Mouse (Mus musculus) fat pad, adult 2 months (tissue): ENCODE data around the gene Fto.
A peak's percentile ranks its signal among the peaks of the same experiment; 100 is the strongest.

Experiments used
- DNase-seq: peaks from one replicate; pipeline ENCODE4 v3.0.0-alpha.2; 2011; ENCODE audit warnings: low read depth, low spot score; ENCODE audit errors: extremely low read depth

The Fto gene

DNA sequence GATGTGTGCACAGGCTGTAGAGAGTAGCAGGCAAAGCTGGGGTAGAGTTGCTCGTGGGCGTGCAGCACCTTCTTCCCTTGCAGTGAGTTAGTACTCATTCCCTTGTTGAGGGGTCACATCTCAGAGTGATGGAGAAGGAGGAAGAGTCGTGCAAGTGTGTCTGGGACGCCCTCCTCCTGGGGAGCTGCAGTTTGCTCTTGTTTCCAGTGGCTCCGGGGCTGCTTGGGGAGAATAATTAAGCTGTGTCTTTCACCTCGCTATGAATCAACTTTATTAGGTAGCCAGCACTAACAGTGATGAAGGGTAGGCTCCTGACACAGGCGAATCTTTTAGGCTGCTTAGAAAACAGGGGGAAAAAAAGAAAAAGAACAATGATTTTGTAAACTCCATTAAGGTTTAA lies 203.1 kb downstream of the Fto start:
- DNase-seq = no peak

- no peak for DNase-seq
Observed at GRCm38 (mm10) chr8:91518085-91518484, 204.8 kb downstream of the Fto start.

- DNase-seq = no peak
Observed at GRCm38 (mm10) chr8:91522201-91522600, 208.9 kb downstream of the Fto start.

DNA sequence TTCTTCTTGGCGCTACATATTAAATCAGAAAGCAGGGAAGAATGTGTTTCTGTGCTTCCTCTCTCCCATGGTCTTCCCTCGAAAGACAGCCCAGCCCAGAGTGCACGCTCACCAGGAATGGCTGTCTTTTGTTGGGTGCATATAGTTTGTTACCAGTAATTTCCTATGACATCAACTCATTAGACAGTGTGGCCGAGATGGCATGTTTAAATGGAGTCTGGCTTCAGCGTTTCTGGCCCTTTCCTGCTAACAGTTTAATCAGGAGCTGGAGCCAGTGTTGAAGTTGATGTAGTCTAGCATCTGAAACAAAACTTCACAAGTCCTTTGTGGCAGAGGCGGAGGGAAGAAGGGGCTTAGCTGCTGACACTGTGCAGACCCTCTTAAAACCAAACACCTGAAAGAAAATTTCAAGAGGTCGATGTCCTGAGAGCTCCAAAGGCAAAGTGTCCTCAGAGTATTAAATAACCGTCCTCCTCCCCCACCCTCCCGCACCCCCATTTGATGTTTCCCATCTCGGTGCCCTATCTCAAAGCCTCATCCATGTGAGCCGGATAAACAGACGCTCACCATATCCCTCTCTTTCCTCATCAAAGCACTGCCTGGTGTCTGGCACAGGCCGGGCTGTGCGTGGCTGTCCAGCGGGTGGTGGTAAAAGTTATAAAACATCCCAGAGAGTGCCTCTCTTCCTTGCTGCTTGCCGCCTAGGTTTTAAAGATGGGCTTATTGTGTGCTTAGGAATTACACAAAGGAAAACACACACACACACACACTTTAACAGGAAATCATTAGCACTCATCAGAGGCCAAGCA lies 210.9 kb downstream of the Fto start:
- DNase-seq = no peak

GRCm38 (mm10) chr8:91524865-91525250 lies 211.5 kb downstream of the Fto start:
- no peak for DNase-seq

- no peak for DNase-seq
Observed at GRCm38 (mm10) chr8:91525342-91525817, 212.1 kb downstream of the Fto start.

- DNase-seq = no peak
Observed at GRCm38 (mm10) chr8:91528967-91529366, 215.6 kb downstream of the Fto start.

DNA sequence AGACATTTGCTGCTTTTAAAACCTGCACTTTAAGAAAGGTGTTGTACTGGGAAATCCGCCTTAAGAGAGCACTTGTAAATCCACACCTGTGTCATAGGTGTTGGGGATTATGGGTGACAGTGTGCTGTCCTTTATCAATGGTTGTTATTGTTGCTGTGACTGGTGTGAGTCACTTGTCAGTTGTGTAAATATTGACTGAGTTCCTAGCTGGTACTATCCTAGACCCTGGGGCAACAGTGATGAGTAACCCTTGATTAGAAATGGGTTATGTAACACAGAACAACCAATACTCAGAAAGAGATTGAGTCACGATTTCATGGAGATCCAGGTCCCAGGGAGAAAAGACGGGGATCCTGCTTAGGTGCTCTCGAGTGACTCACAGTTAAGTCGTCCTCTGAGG lies 216.4 kb downstream of the Fto start:
- DNase-seq = peak; percentile 95

- DNase-seq = no peak
Observed at GRCm38 (mm10) chr8:91530656-91531055, 217.3 kb downstream of the Fto start.

GRCm38 (mm10) chr8:91531971-91532370 lies 218.6 kb downstream of the Fto start:
- DNase-seq = no peak

DNA sequence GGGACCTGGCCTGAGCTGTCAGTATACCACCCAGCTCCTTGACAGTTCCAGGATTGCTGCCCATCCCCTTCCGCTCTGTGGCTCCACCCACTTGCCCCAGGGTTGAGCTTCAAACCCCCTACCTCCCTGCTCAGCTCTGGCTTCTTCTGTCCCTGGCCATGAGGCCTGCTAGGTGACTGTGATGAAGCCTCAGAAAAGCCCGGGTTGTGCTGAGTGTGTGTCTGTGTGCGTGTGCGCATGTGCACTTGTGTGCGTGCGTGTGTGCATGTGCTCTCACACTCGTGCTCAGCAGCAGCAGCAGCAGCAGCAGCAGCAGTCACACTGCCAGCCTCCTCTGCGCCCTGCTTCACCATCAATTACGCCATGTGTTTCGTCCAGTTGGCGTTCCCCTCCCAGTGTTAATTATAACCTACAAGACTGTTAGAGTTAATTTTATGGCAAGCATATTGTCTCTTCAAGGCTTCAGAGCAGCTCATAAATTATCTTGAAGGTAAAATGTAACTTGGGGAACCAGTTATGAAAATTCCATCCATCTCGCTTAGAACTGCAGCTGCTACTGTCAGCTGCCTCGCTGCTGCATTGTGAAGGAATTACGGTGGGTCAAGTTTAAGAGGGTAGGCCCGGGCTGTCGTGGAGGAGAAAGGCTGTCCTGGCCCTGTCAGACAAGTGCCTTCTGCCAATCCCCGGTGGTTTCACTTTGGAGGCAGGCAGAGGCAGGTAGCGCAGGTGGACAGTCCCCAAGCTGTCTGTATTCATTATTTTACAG lies 219.5 kb downstream of the Fto start:
- no peak for DNase-seq

GRCm38 (mm10) chr8:91534752-91535151 lies 221.4 kb downstream of the Fto start:
- no peak for DNase-seq

- DNase-seq = no peak
Observed at GRCm38 (mm10) chr8:91538109-91538508, 224.8 kb downstream of the Fto start.

- DNase-seq = no peak
Observed at GRCm38 (mm10) chr8:91538892-91539291, 225.6 kb downstream of the Fto start.

DNA sequence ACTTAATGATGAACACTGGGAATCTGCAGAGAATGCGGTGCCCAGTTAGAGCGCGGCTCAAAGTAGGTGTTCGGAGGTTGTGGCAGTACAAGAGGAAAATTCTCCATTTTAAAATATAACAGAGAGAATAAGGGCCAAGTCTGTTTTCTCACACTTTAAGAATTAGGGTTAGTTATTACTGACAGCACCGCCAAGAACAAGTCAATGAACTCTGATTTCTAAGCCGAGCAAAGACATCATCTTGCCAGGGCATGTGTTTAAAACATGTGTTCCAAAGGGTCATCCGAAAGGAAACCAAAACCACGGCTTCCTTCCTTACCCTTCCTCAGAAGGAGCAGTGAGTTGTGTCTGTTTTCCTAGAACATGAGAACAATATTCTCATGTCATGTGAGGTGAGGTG lies 226.3 kb downstream of the Fto start:
- no peak for DNase-seq

GRCm38 (mm10) chr8:91541229-91541628 lies 227.9 kb downstream of the Fto start:
- DNase-seq = no peak

DNA sequence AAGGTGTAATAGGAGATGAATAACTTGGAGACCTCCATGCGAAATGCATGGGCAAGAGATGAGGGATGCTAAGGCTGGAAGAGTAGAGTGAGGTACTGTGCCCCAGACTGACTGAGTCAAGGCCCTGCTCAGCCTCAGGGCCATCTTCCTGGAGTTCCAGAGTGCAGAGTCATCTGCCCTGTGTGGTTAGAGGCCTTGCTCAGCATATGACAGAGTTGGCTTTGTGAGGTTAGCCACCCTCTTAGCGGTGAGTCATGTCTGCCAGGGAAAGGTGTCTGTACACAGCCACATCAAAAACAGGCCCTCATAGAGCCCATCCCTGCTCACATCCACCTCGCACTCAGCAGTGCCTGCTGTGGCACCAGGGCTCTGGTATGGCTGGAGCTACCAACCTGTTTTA lies 232.2 kb downstream of the Fto start:
- no peak for DNase-seq

GRCm38 (mm10) chr8:91546599-91546998 lies 233.3 kb downstream of the Fto start:
- no peak for DNase-seq

DNA sequence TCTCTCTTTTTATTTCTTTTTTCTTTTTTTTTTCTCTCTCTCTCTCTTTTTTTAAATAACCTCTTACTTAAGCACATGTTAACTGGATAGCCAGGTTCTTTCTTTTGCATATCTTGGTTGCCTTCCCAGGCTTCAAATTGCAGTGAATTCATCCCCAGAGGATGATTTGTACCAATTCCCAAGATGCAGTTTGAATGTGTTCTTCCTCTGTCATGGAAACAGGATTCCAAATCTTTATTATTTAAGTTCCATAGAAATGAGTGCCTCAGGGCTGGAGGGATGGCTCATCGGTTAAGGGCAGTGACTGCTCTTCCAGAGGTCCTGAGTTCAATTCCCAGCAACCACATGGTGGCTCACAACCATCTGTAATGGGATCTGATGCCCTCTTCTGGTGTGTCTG lies 236.8 kb downstream of the Fto start:
- no peak for DNase-seq

DNA sequence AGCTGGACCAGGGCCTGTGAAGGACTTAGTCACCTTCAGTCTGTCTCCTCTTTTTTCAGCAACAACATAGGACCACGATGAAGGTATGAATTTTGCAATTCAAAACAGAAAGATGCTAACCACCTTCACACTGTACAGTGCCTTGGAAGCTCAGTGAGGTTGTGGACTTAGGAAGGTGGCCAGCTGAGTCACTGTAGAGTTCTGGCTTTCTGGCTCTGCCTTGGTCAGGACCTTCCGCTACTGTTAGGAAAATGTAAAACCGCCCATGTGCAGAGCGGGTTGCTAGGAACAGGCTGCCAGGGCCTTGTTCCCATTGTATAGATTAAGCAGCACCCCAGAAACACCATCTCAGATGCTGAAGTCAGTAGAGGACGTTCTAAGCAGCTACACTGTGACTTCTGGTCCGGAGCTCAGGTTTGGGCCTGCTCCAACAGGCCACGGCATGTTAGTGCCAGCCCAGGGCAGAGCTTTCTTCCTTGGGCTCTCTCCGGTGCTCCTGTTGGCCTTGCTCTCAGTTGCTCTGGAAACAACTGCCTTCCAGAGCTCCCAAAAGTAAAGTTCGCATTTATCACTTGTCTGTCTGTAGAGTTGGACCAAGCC lies 237.9 kb downstream of the Fto start:
- DNase-seq = no peak

DNA sequence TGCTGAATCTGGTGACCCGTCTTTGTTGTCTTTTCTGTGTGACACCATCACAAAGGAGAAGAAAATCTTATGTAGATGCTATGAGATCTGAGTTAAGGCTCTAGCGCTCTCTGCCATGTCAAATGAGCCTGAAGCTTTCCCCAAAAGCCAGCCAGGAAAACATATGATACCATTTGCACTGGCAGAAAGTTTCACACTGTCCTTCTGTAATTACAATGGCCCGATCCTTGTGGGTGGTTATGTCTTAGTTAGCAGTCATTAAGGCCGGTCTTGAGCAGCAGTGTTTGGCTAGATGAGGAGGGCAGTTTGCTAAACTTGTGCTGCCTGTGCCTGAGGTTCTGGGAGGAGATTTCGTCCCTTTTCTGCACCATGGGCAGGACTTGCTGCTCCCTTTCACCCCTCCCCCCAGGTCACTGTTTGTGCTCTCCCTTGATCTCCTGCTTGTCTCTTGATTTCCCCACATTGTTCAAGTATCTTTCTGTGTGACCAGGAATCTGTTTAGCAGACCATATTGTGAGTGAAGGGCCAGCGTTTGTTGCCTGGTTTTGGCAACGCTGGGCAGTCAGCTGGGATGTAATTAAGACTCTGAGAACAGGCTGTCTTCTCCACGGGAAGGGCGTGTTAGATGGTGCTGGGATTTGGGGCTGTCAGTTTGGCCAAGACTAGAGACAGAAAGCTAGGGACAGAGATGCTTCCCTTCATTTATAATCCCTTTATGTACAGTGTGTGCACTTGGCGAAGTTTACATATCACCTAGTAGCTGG lies 238.6 kb downstream of the Fto start:
- DNase-seq = no peak
